Mouse (Mus musculus) activated CD4-positive, CD25-positive, alpha-beta regulatory T cell, adult 4 months (primary cell): ENCODE results near the gene Ccser1. TPM values are rescaled to one million over a fixed set of nuclear protein-coding genes. Genes with fewer than 3 reads are reported as not detected.
"Not testable (repeated sequence)": the region's sequence is repeated elsewhere in the genome, so short reads cannot be mapped to it uniquely, and the experiment has no call there.

Source experiments
- ATAC-seq: one replicate; pipeline ENCODE4 v1.8.0; 2017
- polyA plus RNA-seq, 2 experiments: library from polyadenylated mRNA; unstranded; fragments of 100-300 nt; shearing (Covaris generic); gene quantifications; one replicate each; pipeline ENCODE4 v1.2.1; 2017

The Ccser1 gene
- polyA plus RNA-seq, 2 experiments from 2014 or later: 0.13 TPM; not detected in 1

DNA sequence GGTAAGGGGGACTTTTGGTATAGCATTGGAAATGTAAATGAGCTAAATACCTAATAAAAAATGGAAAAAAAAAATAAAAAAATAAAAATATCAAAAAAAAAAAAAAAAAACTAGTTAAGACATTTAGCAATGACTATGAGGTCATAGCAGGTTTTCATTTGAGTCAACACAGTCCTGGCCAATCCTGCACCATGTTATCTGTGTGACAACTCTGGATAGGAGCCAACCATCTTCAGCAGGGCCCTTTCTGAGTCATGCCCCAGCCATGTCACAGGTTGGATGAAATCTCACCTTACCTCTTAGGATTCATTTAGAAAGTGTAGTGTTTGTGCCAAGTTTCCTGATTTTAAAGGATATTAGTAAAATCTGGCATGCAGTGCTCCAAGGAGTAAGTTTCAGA is 45.2 kb downstream of the Ccser1 start:
- ATAC-seq: no peak

GRCm38 (mm10) chr6:61230058-61230718 is 50.1 kb downstream of the Ccser1 start:
- no peak for ATAC-seq

- ATAC-seq: no peak
Measured at GRCm38 (mm10) chr6:61233060-61233459, 52.9 kb downstream of the Ccser1 start.

DNA sequence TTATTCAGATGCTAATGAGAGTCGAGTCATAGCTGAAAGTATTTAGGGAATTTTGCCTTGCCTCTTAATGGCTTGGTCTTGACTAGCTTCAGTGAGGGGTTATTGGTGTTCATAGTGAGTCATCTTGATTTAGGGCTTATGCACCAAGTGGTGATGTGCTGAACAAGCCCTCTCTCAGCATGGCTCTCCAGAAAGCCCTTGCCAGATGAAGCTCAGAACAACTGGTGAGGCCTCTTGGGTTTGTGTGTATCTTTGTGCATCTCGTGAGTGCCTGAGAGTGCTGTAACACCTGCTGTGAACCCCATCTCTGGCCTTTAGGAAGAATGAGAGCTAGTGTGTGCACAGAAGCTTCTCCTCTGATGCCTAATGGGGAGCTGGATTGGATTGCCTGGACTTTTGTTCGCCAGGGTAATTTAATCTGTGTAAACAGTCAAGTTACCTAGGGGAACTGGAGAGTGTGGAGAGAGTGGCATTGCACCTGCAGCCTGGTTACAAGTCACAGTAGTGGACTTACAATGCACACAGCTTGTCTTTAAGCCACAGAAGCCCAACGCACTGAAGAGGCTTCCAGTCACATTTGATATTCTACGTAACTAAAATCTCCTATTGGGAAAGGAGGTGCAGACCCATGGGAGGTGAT is 53.5 kb downstream of the Ccser1 start:
- no peak for ATAC-seq

DNA sequence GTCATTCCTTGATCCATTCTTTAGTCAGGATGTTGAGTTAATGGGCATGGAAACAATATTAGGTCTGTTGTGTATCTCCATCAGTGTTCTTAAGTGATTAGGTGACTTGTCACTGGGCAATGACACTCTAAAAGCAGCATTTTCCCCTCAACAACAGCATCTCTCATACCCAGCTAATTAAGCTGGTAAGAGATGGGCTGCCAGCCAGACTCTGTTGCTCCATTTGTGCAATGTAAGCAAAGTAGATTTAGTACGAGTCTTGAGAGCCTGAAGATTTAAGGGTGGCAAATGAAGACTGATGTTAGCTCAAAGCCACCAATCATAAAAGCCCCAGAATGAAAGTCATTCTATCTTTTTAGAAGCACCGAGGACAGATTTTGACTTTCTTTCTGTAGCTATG is 60.5 kb downstream of the Ccser1 start:
- ATAC-seq: no peak

- no peak for ATAC-seq
Measured at GRCm38 (mm10) chr6:61242556-61242955, 62.4 kb downstream of the Ccser1 start.

- no peak for ATAC-seq
Measured at GRCm38 (mm10) chr6:61246523-61246922, 66.4 kb downstream of the Ccser1 start.

GRCm38 (mm10) chr6:61247842-61248472 is 67.8 kb downstream of the Ccser1 start:
- no peak for ATAC-seq

DNA sequence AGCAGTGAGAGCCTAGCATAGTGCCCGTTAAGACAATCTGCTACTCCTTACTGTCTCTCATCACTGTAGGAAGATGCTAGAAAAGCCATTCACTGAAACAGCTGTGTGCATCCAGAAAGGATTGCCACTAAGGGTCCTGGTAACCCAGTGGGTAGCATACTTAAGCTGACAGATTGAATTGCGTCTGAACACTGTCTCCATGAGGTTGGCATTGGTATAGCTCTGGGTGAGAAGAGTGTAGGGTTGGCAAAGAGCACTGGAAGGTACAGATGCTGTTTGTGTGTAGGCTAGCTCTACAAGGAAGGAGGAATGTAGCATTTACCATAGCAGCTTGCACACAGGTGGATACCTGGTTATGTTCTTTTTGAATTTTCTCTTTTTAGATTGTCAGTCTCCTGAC is 68.6 kb downstream of the Ccser1 start:
- ATAC-seq: no peak

DNA sequence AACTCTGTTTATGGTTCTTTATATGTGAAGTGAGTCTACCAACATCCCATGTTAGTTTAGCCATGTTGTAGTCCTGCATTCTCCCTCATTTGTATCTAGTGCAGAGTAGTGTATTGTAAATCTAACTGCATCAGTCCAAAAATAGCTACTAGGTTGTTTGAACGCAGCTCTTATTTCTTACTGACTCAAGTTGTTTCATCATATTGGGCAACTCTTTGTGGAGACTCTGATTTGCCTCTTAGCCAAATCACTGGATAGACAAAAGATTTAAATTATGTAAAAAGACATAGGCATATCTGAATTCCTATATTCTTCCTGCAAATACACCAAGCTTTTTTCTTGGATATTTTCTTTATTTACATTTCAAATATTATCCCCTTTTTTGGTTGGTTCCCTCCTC is 71.1 kb downstream of the Ccser1 start:
- no peak for ATAC-seq

- ATAC-seq: no peak
Measured at GRCm38 (mm10) chr6:61252912-61253311, 72.8 kb downstream of the Ccser1 start.

DNA sequence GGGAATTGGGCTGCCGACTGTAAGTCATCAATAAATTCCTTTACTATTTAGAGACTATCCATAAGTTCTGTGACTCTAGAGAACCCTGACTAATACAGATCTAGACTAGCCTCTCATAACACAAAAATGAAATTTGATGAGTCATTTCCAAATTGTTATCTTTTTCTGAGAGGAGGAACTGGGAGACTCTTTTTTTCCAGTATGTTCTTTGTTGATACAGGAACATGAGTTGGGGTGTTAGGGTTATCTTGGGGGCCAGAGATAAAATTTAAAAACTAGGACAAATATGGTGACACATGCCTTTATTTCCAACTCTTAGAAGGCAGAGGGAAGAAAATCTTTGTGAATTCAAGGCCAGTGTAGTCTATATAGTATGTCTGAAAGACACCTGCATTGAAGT is 75.8 kb downstream of the Ccser1 start:
- ATAC-seq: not testable (repeated sequence)

- no peak for ATAC-seq
Measured at GRCm38 (mm10) chr6:61258847-61259634, 78.9 kb downstream of the Ccser1 start.

GRCm38 (mm10) chr6:61261381-61261780 is 81.3 kb downstream of the Ccser1 start:
- ATAC-seq: no peak

DNA sequence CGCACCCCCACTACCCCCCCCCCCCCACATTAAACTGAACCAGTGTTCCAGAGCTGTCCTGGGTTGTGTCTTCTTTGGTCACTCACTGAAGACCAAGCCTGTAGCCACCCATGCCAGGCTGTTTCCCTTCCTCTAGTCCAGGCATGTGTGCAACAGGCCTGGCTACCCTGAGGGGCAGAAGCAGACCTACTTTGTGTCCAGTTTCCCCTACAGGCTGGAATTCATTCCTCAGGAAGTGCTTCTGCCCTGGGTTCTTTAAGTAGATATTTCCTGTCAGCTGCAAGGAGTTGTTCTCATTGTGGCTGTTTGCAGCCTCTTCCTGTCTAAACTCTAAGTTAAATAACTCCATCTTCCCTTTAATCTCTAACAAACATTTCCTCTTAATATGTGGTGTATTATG is 82.3 kb downstream of the Ccser1 start:
- ATAC-seq: no peak

GRCm38 (mm10) chr6:61263291-61263690 is 83.2 kb downstream of the Ccser1 start:
- no peak for ATAC-seq

GRCm38 (mm10) chr6:61271033-61271432 is 90.9 kb downstream of the Ccser1 start:
- ATAC-seq: no peak

GRCm38 (mm10) chr6:61273430-61273829 is 93.3 kb downstream of the Ccser1 start:
- no peak for ATAC-seq

DNA sequence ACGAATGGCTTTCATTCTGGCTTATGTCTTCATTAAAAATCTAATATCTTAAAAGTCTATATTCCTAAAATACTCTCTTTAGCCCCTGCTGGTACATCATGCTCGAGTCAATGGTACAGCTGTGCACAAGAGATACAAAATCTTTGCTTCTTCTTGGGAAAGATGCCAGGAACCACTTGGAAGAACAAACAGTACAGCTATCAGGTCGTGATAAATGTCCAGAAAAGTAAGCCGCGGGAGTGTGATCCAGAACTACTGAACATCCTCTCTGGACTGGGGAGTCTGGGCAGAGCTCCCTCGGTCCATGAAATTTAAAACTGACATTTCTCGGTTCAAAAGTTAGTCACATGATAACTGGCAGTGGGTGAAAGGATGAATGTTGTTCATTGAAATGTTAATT is 99.4 kb downstream of the Ccser1 start:
- no peak for ATAC-seq

GRCm38 (mm10) chr6:61292927-61293326 is 112.8 kb downstream of the Ccser1 start:
- no peak for ATAC-seq

DNA sequence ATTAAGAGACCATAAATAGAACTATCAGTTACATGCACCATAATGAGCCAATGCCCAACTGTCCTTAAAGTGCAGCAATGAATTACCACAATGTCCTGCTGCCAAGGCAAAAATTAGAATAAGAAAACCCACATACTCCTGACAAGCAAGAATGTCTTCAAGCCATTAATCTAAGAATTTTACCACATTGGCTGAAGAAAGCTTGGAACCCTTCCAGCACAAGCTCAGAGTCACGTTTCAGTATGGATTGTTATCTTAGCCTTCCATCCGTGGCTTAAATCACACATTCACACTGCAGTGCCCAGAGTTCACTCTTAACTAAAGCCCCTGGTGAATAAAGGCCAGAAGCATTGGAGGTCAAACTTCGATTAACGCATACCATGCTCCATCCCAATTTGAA is 115.4 kb downstream of the Ccser1 start:
- no peak for ATAC-seq

DNA sequence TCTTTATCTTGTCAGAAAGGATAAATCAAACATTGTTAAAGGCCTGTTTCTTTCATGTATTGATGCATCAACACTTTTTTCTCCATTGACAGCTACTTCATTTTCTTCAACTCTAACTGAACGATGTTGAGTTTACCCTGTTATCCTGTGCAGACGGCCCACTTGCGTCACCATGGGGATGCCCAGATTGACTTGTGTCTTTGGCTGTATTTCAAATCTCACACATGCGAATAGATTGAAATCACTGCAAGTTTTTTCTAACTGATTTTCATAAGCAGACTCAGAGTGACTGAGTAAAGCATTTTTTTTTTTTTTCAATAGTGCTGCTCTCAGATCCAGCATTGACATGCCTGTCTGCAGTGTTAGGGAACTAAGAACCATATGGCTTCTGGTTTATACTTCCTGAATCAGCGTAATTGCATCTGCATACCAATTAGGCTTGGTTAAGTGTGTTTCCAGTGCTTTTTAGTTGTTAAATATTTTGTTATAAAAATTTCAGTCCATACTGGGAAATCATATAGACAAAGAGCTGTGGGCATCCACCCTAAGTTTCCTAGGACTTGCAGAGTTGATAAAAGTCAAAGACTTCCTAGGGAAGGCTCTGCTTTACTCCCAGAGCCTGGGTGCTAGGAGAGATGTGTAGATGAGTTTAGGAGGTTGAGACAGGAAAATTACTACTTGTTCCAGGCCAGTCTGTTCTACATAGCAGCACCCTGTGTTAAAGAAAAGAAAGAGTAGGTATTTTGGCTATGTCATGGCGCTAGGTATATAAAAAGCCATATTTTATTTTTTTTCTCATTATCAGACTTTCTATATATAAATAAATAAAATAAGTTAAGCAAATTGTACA is 116.3 kb downstream of the Ccser1 start:
- no peak for ATAC-seq
